Mouse (Mus musculus): Measurements from ENCODE around the gene Hnrnpul1. TPM values are rescaled to one million over a fixed set of nuclear protein-coding genes. Genes with fewer than 3 reads are reported as not detected.

Hnrnpul1 gene
- polyA plus RNA-seq, 1 experiment from 2014 or later, result 59.2 TPM

- peak overlapping the region; percentile 96; the same call in 1 of the 2 replicates for H3K27ac ChIP-seq
- DNase-seq (ENCODE audit: extremely low spot score, low spot score), result no peak
These were observed 74.6 kb downstream of the Hnrnpul1 start for GRCm38 (mm10) chr7:25679971-25680370.

GRCm38 (mm10) chr7:25677013-25677412, 77.5 kb downstream of the Hnrnpul1 start:
- no peak for DNase-seq (ENCODE audit: extremely low spot score, low spot score)
- Histone ChIP-seq H3K36me3 (replicated peaks) (no peaks in the 10 kb centered on the region), H3K27me3 (ENCODE audit: poor library complexity, severe bottlenecking) (peaks cover 59% of the 10 kb centered on the region), H3K4me3 (no peak overlapping the region), H3K9me3 (no peaks in the 10 kb centered on the region), H3K27ac (no peak overlapping the region), H3K4me1 (peaks cover 26% of the 10 kb centered on the region)
- WGBS, result 97% methylated on average over 7 of the region's 7 CpGs

More at GRCm38 (mm10) chr7:25679971-25680370, 74.6 kb downstream of the Hnrnpul1 start:
- H3K4me3 ChIP-seq, result peak overlapping the region; percentile 71
- H3K9me3 ChIP-seq, result no peaks in the 10 kb centered on the region
- H3K27me3 ChIP-seq (ENCODE audit: poor library complexity, severe bottlenecking), result peaks cover 43% of the 10 kb centered on the region
- H3K4me1 ChIP-seq, result peaks cover 30% of the 10 kb centered on the region
- WGBS, result 9% methylated on average over 6 of the region's 6 CpGs
- peaks cover 4% of the 10 kb centered on the region for H3K36me3 ChIP-seq (replicated peaks)

GRCm38 (mm10) chr7:25676085-25676781, 78.3 kb downstream of the Hnrnpul1 start:
- H3K4me3 ChIP-seq, result no peak overlapping the region
- 85% methylated on average over 15 of the region's 15 CpGs for WGBS
- H3K36me3 ChIP-seq (replicated peaks), result no peaks in the 10 kb centered on the region
- no peaks in the 10 kb centered on the region for H3K9me3 ChIP-seq
- no peak for DNase-seq (ENCODE audit: extremely low spot score, low spot score)
- H3K27me3 ChIP-seq (ENCODE audit: poor library complexity, severe bottlenecking), result peaks cover 59% of the 10 kb centered on the region
- H3K4me1 ChIP-seq, result peaks cover 18% of the 10 kb centered on the region
- no peak overlapping the region for H3K27ac ChIP-seq

GRCm38 (mm10) chr7:25675405-25675804, 79.2 kb downstream of the Hnrnpul1 start:
- Histone ChIP-seq H3K4me1 (peaks cover 12% of the 10 kb centered on the region), H3K36me3 (replicated peaks) (peaks cover 3% of the 10 kb centered on the region), H3K27me3 (ENCODE audit: poor library complexity, severe bottlenecking) (peaks cover 59% of the 10 kb centered on the region), H3K27ac (no peak overlapping the region), H3K4me3 (no peak overlapping the region), H3K9me3 (no peaks in the 10 kb centered on the region)
- 49% methylated on average over 6 of the region's 6 CpGs for WGBS
- no peak for DNase-seq (ENCODE audit: extremely low spot score, low spot score)

GRCm38 (mm10) chr7:25674719-25675300, 79.7 kb downstream of the Hnrnpul1 start, which contains the start of gene Tmem91:
Tmem91 (minus strand) TSS chr7:25675166.
- Histone ChIP-seq H3K36me3 (replicated peaks) (peaks cover 3% of the 10 kb centered on the region), H3K4me3 (peak within 1 kb of the TSS; percentile 48), H3K27me3 (ENCODE audit: poor library complexity, severe bottlenecking) (peaks cover 59% of the 10 kb centered on the region), H3K9me3 (no peaks in the 10 kb centered on the region), H3K4me1 (peaks cover 7% of the 10 kb centered on the region), H3K27ac (no peak within 1 kb of the TSS)
- 3% methylated on average over 29 of the region's 29 CpGs for WGBS
- DNase-seq (ENCODE audit: extremely low spot score, low spot score), result no peak

- WGBS, result 34% methylated on average over 9 of the region's 9 CpGs
- Histone ChIP-seq H3K36me3 (replicated peaks) (peaks cover 7% of the 10 kb centered on the region), H3K4me3 (peak overlapping the region; percentile 48; the same call in 1 of the 2 replicates), H3K4me1 (peaks cover 7% of the 10 kb centered on the region), H3K9me3 (no peaks in the 10 kb centered on the region), H3K27ac (no peak overlapping the region), H3K27me3 (ENCODE audit: poor library complexity, severe bottlenecking) (peaks cover 54% of the 10 kb centered on the region)
- DNase-seq (ENCODE audit: extremely low spot score, low spot score), result no peak
These were observed 80.3 kb downstream of the Hnrnpul1 start for GRCm38 (mm10) chr7:25674297-25674696.

GRCm38 (mm10) chr7:25672442-25672841, 82.1 kb downstream of the Hnrnpul1 start:
- 55% methylated on average over 4 of the region's 4 CpGs for WGBS
- Histone ChIP-seq H3K9me3 (no peaks in the 10 kb centered on the region), H3K27me3 (ENCODE audit: poor library complexity, severe bottlenecking) (peaks cover 42% of the 10 kb centered on the region), H3K4me1 (peaks cover 7% of the 10 kb centered on the region), H3K27ac (no peak overlapping the region), H3K4me3 (no peak overlapping the region), H3K36me3 (replicated peaks) (peaks cover 26% of the 10 kb centered on the region)
- DNase-seq (ENCODE audit: extremely low spot score, low spot score), result no peak

- Histone ChIP-seq H3K27me3 (ENCODE audit: poor library complexity, severe bottlenecking) (peaks cover 38% of the 10 kb centered on the region), H3K36me3 (replicated peaks) (peaks cover 33% of the 10 kb centered on the region), H3K4me3 (no peak overlapping the region), H3K27ac (no peak overlapping the region), H3K4me1 (peaks cover 7% of the 10 kb centered on the region), H3K9me3 (no peaks in the 10 kb centered on the region)
- WGBS, result 85% methylated on average over 2 of the region's 2 CpGs
- no peak for DNase-seq (ENCODE audit: extremely low spot score, low spot score)
These were observed 82.9 kb downstream of the Hnrnpul1 start for GRCm38 (mm10) chr7:25671686-25672085.

Other genes starting within 250 kb of the Hnrnpul1 start
- not detected in 2 replicates for gene Ceacam2, start 214.9 kb downstream of the Hnrnpul1 start, polyA plus RNA-seq (2016; fragmentation: Nextera tagmentation; extraction: Ambion mirVana)
- not detected in 2 replicates for gene Erich4, start 138.9 kb downstream of the Hnrnpul1 start, polyA plus RNA-seq (2016; fragmentation: Nextera tagmentation; extraction: Ambion mirVana)
- gene Dmac2, start 135.3 kb downstream of the Hnrnpul1 start, polyA plus RNA-seq (2016; fragmentation: Nextera tagmentation; extraction: Ambion mirVana), result 26.9 and 27.0 TPM in 2 replicates
- gene B3gnt8, start 128.1 kb downstream of the Hnrnpul1 start, polyA plus RNA-seq (2016; fragmentation: Nextera tagmentation; extraction: Ambion mirVana), result 0.79 and 1.1 TPM in 2 replicates
- 42.5 and 44.0 TPM in 2 replicates for gene Bckdha, start 95.8 kb downstream of the Hnrnpul1 start, polyA plus RNA-seq (2016; fragmentation: Nextera tagmentation; extraction: Ambion mirVana)
- 81.0 and 82.1 TPM in 2 replicates for gene Exosc5, start 95.6 kb downstream of the Hnrnpul1 start, polyA plus RNA-seq (2016; fragmentation: Nextera tagmentation; extraction: Ambion mirVana)
- gene Tmem91, start 79.6 kb downstream of the Hnrnpul1 start, polyA plus RNA-seq (2016; fragmentation: Nextera tagmentation; extraction: Ambion mirVana), result 2.2 and 3.2 TPM in 2 replicates
- 36.9 and 38.1 TPM in 2 replicates for gene B9d2, start 74.0 kb downstream of the Hnrnpul1 start, polyA plus RNA-seq (2016; fragmentation: Nextera tagmentation; extraction: Ambion mirVana)
- gene Tgfb1, start 67.8 kb downstream of the Hnrnpul1 start, polyA plus RNA-seq (2016; fragmentation: Nextera tagmentation; extraction: Ambion mirVana), result 0.89 and 1.2 TPM in 2 replicates
- 28.7 and 29.6 TPM in 2 replicates for gene Ccdc97, start 35.7 kb downstream of the Hnrnpul1 start, polyA plus RNA-seq (2016; fragmentation: Nextera tagmentation; extraction: Ambion mirVana)
- gene Axl, start 33.9 kb upstream of the Hnrnpul1 start, polyA plus RNA-seq (2016; fragmentation: Nextera tagmentation; extraction: Ambion mirVana), result 19.3 and 19.5 TPM in 2 replicates
- 0.17 and 0.28 TPM in 2 replicates for gene Cyp2s1, start 62.2 kb upstream of the Hnrnpul1 start, polyA plus RNA-seq (2016; fragmentation: Nextera tagmentation; extraction: Ambion mirVana)
- not detected in 2 replicates for gene Cyp2b10, start 142.9 kb upstream of the Hnrnpul1 start, polyA plus RNA-seq (2016; fragmentation: Nextera tagmentation; extraction: Ambion mirVana)